Mouse (Mus musculus): ENCODE measurements around the gene Tpi1.
"Not testable (repeated sequence)": the region's sequence is repeated elsewhere in the genome, so short reads cannot be mapped to it uniquely, and the experiment has no call there.

The Tpi1 gene

DNA sequence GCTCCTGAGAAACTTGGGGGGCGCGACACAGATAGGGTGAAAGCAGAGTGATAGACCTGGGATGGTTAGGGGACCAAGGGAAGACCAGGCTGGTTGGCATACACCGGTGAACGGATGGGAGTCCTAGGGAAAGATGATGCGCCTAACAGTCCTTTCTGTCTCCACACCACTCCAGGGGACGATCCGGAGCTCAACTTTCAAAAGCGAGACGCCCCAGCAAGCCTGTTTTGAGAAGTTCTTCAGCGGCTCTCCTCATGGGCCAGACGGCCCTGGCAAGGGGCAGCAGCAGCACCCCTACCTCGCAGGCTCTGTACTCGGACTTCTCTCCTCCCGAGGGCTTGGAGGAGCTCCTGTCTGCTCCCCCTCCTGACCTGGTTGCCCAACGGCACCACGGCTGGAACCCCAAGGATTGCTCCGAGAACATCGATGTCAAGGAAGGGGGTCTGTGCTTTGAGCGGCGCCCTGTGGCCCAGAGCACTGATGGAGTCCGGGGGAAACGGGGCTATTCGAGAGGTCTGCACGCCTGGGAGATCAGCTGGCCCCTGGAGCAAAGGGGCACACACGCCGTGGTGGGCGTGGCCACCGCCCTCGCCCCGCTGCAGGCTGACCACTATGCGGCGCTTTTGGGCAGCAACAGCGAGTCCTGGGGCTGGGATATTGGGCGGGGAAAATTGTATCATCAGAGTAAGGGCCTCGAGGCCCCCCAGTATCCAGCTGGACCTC, 4.9 kb downstream of the Tpi1 start:
- DNase-seq (ENCODE audit: low spot score in 2 of 2): no peak

- DNase-seq (ENCODE audit: low spot score in 2 of 2): no peak
These were observed 5.6 kb downstream of the Tpi1 start, which contains the start of gene Spsb2 for GRCm38 (mm10) chr6:124808358-124809012. TSS of gene Spsb2 (plus strand) at chr6:124808661.

DNA sequence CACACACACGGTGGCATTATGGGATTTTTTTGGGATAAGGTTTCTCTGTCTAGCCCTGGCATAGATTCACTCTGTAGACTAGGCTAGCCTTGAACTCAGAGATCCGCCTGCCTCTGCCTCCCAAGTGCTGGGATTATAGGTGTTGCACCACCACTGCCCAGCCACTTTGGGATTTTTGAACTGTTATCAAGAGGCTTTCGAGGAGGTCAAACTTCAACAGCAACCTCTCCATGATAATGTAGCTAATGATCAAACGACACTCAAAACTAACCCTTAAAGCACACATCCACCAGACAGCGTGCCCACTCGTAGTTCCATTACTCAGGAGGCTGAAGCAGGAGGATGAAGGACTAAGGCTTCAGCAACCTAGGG, 6.1 kb downstream of the Tpi1 start:
- DNase-seq (ENCODE audit: low spot score in 2 of 2): no peak

DNA sequence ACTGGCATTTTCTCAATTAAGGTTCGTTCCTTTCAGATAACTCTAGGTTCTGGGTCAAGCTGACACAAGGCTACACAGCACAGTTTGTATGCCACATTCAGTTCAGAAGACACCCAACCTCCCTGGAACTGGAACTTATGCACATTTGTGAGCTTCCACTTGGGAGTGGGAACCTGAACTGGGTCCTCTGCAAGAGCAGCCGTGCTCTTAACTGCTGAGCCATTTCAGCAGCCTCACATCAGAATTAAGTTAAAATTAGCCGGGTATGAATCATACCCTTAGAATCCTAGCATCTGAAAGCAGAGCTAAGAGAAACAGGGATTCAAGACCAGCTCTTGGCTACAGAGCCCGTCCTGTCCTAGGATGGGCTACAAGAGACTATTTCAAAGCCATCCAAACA, 6.7 kb downstream of the Tpi1 start:
- no peak for DNase-seq (ENCODE audit: low spot score in 2 of 2)

- no peak for DNase-seq (ENCODE audit: low spot score in 2 of 2)
These were observed 7.5 kb downstream of the Tpi1 start for GRCm38 (mm10) chr6:124806446-124807140.

GRCm38 (mm10) chr6:124805341-124806321, 8.5 kb downstream of the Tpi1 start:
- peak; percentile 96 for DNase-seq (ENCODE audit: low spot score in 2 of 2)

DNA sequence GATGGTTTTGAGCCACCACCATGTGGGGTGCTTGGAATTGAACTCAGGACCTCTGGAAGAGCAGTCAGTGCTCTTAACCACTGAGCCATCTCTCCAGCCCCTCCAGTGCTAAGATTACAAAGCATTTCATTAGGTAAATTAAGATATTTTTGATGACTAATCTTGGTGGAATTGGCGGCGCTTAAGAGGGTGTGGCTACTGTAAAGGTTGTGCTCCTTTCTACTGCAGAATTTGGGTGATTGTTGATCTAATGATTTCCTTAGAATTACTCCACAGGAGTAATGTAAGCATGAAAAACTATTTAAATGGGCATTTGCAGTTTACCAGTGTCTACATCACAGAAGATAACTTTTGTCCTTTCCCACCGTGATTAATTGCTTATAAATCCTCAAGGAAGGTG, 9.8 kb downstream of the Tpi1 start:
- no peak for DNase-seq (ENCODE audit: low spot score in 2 of 2)

- not testable (repeated sequence) for DNase-seq (ENCODE audit: low spot score in 2 of 2)
These were observed 10.4 kb downstream of the Tpi1 start for GRCm38 (mm10) chr6:124803691-124804090.

DNA sequence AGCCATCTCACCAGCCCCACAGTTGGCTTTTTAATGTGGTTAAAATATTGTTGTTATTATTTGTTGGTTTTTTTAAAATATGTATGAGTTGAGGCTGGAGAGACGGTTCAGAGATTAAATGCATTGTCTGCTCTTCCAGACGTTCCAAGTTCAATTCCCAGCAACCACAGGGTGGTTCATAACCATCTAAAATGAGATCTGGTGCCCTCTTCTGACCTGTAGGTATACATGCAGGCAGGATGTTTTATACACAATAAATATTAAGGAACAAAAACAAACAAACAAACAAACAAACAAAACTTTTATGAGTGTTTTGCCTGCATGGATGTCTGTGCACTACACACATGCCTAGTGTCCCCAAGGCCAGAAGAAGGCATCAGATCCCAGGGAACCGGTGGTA, 11.0 kb downstream of the Tpi1 start:
- no peak for DNase-seq (ENCODE audit: low spot score in 2 of 2)

GRCm38 (mm10) chr6:124802400-124802799, 11.7 kb downstream of the Tpi1 start:
- DNase-seq (ENCODE audit: low spot score in 2 of 2): not testable (repeated sequence)

GRCm38 (mm10) chr6:124796200-124796599, 17.9 kb downstream of the Tpi1 start:
- DNase-seq (ENCODE audit: low spot score in 2 of 2): no peak

DNA sequence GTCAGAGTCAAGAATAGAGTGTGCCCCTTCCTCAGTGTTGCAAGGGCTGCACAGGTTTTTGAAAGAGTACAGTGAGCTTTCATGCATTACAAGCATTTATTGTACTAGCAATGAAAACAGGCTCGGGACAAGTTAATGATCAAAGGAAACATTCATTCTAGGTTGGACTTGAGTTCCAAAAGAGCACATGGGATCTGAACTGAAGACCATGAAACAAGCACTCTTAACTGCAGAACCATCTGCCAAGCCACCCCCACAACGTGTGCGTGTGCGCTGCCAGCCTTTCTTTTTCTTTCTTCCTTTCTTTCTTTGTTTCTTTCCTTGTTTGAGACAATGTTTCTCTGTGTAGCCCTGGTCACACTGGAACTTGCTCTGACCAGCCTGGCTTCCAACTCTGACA, 18.3 kb downstream of the Tpi1 start:
- no peak for DNase-seq (ENCODE audit: low spot score in 2 of 2)

GRCm38 (mm10) chr6:124791911-124792310, 22.2 kb downstream of the Tpi1 start:
- no peak for DNase-seq (ENCODE audit: low spot score in 2 of 2)

GRCm38 (mm10) chr6:124790121-124790520, 24.0 kb downstream of the Tpi1 start:
- DNase-seq (ENCODE audit: low spot score in 2 of 2): no peak

- DNase-seq (ENCODE audit: low spot score in 2 of 2): no peak
These were observed 24.6 kb downstream of the Tpi1 start for GRCm38 (mm10) chr6:124789519-124789918.

- DNase-seq (ENCODE audit: low spot score in 2 of 2): no peak
These were observed 26.4 kb downstream of the Tpi1 start for GRCm38 (mm10) chr6:124787722-124788121.

DNA sequence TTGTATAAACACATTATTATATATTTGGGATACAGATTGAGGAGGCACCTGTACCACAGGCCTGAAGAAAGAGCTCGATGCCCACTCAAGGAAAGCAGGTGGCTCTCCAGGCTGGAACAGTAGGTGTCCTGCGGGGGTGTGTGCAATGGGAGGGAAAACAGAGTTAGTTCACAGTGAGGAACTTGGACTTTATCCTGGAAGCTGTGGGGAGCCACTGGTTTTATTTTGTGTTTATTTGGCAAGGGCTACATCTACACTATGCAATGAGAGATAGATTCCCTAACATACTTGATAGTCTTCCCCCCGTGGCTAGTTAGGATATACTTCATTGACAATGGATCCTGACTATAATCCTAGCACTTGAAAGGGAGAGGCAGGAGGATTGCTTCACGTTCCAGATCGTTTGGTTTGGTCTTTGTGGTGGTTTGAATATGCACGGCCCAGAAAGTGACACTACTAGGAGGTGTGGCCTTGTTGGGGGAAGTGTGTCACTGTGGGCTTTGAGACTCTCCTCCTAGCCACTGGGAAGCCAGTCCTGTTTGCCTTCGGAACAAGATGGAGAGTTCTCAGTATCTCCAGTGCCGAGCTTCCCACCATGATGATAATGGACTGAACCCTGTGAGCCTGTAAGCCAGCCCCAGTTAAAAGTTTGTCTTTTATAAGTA, 27.2 kb downstream of the Tpi1 start:
- no peak for DNase-seq (ENCODE audit: low spot score in 2 of 2)

DNA sequence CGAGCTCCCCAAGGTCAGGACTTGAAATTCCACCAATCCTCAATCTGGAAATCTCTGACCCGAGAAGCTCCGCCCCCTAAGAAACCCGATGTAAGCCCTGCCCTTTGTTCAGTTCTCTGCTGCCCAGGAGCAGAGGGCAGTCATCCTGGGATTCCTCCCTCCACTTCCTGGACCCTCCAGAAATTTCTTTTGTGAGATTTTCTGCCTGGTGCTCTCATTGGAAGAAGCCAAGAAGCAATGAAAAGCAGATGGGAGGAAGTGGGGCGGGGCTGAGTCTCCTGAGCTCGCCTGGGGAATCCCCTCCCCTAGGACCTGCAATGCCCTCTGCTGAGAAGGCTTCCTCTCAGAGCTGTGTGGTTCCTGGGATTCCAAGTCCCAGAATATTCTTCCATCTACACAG, 31.7 kb downstream of the Tpi1 start:
- DNase-seq (ENCODE audit: low spot score in 2 of 2): no peak

DNA sequence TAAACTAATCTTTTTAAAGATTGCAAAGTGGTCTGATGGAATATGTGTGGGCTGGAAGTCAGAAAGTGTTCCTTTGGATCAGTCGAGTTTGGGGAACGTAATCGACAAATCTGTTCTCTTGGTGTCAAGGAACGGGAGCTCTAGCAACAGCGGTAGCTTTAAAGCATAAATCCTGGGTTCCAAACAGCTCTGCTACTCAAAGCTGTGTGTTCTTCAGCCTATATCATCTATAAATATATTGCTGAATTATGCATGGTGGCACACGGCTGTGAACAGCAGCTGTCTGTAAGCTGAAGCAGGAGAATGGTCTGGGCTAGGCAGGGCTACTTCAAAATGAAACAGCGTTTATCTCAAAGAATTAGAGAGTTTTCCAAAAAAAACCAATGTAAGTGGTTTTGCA, 33.2 kb downstream of the Tpi1 start:
- DNase-seq (ENCODE audit: low spot score in 2 of 2): no peak

DNA sequence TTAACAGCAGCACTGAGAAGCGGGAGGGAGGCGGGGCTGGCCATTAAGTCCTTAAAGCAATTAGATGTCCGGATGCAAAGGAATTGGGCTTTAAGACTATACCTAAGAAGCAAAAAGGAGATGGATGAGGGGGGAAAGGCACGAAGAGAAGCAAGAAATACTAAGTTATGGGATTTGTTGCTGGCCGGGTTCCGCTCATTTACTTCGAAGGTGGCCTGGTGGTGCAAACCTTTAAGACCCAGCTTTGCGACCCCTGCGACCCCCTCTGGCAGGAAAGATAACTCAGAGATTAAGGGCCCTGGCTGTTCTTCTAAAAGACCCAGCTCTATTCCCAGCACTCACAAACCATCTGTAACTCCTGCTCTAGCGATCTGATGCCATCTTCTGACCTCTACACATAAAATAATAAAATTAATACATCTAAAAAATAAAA, 34.1 kb downstream of the Tpi1 start:
- no peak for DNase-seq (ENCODE audit: low spot score in 2 of 2)
